Mouse (Mus musculus) intestine, embryonic 15.5 days (tissue): Measurements from ENCODE around the gene Fli1. TPM values are rescaled to one million over a fixed set of nuclear protein-coding genes. Genes with fewer than 3 reads are reported as not detected.

Experiments used
- ATAC-seq: fragments of 200-750 bp; cut with Nextera tagmentation; 2 replicates; pipeline ENCODE4 v1.8.0; 2017; ENCODE audit warnings: moderate TSS enrichment, moderate library complexity
- H3K27ac ChIP-seq: fragments of 300-500 bp; sonication (generic); 2 replicates; pipeline ENCODE4 v1.5.1; 2015; ENCODE audit warnings: mild to moderate bottlenecking, inconsistent platforms
- H3K27me3 ChIP-seq: fragments of 300-500 bp; sonication (generic); replicated peaks from 2 replicates; pipeline ENCODE4 v1.6.1; 2015; ENCODE audit warnings: inconsistent platforms
- H3K36me3 ChIP-seq: fragments of 300-500 bp; sonication (generic); 2 replicates; pipeline ENCODE4 v1.6.1; 2015; ENCODE audit warnings: inconsistent platforms
- H3K4me1 ChIP-seq: fragments of 300-500 bp; sonication (generic); replicated peaks from 2 replicates; pipeline ENCODE4 v1.6.1; 2015; ENCODE audit warnings: inconsistent platforms
- H3K4me2 ChIP-seq: fragments of 300-500 bp; sonication (generic); replicated peaks from 2 replicates; pipeline ENCODE4 v1.6.1; 2015; ENCODE audit warnings: mild to moderate bottlenecking, inconsistent platforms
- H3K4me3 ChIP-seq: fragments of 300-500 bp; sonication (generic); replicated peaks from 2 replicates; pipeline ENCODE4 v1.5.1; 2015; ENCODE audit warnings: inconsistent platforms
- H3K9ac ChIP-seq: fragments of 300-500 bp; sonication (generic); 2 replicates; pipeline ENCODE4 v1.6.1; 2015; ENCODE audit warnings: inconsistent platforms
- H3K9me3 ChIP-seq: fragments of 300-500 bp; sonication (generic); 2 replicates; pipeline ENCODE4 v1.6.1; 2016; ENCODE audit warnings: inconsistent platforms
- WGBS: fragments of 180-500 bp; shearing (Covaris S2); methylation state at CpG from one replicate; pipeline ENCODE4 v1.1.7; 2015; 5-methylcytosine and 5-hydroxymethylcytosine counted together
- polyA plus RNA-seq: library from polyadenylated mRNA; unstranded; fragments of >200 nt; fragmentation: Nextera tagmentation; extraction: Ambion mirVana; gene quantifications from 2 replicates; pipeline ENCODE4 v1.2.1, GENCODE M21; 2015

Fli1 gene
- polyA plus RNA-seq, 1 experiment from 2014 or later, result 14.4 TPM

DNA sequence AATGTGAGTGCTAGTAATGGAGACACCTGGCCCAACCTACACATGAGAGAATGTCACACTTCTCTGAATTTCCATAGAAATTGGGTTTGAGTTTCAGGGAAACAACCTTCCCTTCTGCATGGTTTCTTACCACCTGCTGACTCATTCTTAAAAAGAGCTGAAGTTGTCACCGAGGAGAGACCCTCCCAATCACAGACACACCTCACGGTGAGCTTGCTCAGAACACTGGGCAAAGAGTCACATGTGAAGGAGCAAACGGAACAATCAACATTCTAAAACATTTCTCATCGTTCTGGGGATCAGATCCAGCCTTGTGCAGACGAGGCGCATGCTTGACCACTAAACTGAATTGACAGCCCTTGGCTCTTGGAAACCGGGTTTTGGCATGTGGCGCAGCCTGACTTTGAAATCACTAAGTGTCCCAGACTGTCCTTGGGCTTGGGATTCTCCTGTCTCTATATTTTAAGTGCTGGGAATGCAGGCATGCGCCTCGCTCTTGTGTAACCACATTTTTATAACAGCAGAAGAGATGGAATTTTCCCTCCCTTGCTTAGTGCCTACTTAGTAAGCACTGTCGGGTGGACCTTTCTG lies 8.5 kb downstream of the Fli1 start:
- 80% methylated on average over 11 of the region's 11 CpGs for WGBS
- 0 out of 2 replicates have a peak, but pooled peaks cover 2% of the 10 kb centered on the region for H3K27me3 ChIP-seq
- no peaks in the 10 kb centered on the region for H3K9me3 ChIP-seq
- H3K4me1 ChIP-seq, result no peaks in the 10 kb centered on the region
- H3K36me3 ChIP-seq, result no peaks in the 10 kb centered on the region
- no peak overlapping the region for H3K27ac ChIP-seq
- H3K4me2 ChIP-seq, result no peak overlapping the region
- no peak overlapping the region for H3K4me3 ChIP-seq
- no peak for ATAC-seq
- no peak overlapping the region for H3K9ac ChIP-seq

GRCm38 (mm10) chr9:32531588-32531987 lies 11.1 kb downstream of the Fli1 start:
- no peak overlapping the region for H3K4me3 ChIP-seq
- WGBS, result 82% methylated on average over 4 of the region's 4 CpGs
- no peak for ATAC-seq
- H3K9me3 ChIP-seq, result no peaks in the 10 kb centered on the region
- no peak overlapping the region for H3K4me2 ChIP-seq
- no peaks in the 10 kb centered on the region for H3K27me3 ChIP-seq
- no peak overlapping the region for H3K9ac ChIP-seq
- H3K4me1 ChIP-seq, result no peaks in the 10 kb centered on the region
- no peak overlapping the region for H3K27ac ChIP-seq
- no peaks in the 10 kb centered on the region for H3K36me3 ChIP-seq

- no peaks in the 10 kb centered on the region for H3K27me3 ChIP-seq
- H3K4me1 ChIP-seq, result no peaks in the 10 kb centered on the region
- no peaks in the 10 kb centered on the region for H3K9me3 ChIP-seq
- H3K27ac ChIP-seq, result no peak overlapping the region
- 64% methylated on average over 1 of the region's 1 CpGs for WGBS
- no peak overlapping the region for H3K4me2 ChIP-seq
- no peak overlapping the region for H3K9ac ChIP-seq
- ATAC-seq, result no peak
- no peak overlapping the region for H3K4me3 ChIP-seq
- H3K36me3 ChIP-seq, result no peaks in the 10 kb centered on the region
Measured at GRCm38 (mm10) chr9:32530975-32531374, 11.7 kb downstream of the Fli1 start.

GRCm38 (mm10) chr9:32530188-32530587 lies 12.5 kb downstream of the Fli1 start:
- Histone ChIP-seq H3K36me3 (no peaks in the 10 kb centered on the region), H3K4me2 (no peak overlapping the region), H3K9me3 (no peaks in the 10 kb centered on the region), H3K27me3 (no peaks in the 10 kb centered on the region), H3K4me1 (no peaks in the 10 kb centered on the region), H3K27ac (no peak overlapping the region), H3K9ac (no peak overlapping the region), H3K4me3 (no peak overlapping the region)
- ATAC-seq, result no peak
- 84% methylated on average over 5 of the region's 5 CpGs for WGBS

- no peaks in the 10 kb centered on the region for H3K9me3 ChIP-seq
- 80% methylated on average over 5 of the region's 5 CpGs for WGBS
Measured at GRCm38 (mm10) chr9:32529594-32529993, 13.1 kb downstream of the Fli1 start.

DNA sequence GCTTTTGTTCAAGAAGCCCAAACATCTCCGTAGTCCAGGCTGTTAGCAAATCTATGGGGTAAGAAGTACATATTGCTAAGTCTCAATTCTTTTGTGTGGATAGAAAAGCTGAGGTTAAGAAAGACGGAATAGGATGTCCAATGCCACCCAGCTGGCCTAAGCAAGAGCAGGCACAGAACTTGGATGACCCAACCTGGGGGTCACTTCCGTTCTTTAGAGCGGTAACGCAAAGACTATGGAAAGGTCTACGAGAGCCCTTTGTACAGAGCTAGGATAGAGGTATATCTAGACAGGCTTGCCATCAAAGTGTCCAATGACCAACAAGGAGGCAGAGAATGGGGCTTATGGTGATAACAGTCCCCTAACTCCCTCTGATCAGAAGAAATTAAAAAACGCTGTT lies 15.3 kb downstream of the Fli1 start:
- WGBS, result 88% methylated on average over 7 of the region's 7 CpGs
- Histone ChIP-seq H3K36me3 (no peaks in the 10 kb centered on the region), H3K9me3 (no peaks in the 10 kb centered on the region), H3K27me3 (no peaks in the 10 kb centered on the region), H3K4me1 (no peaks in the 10 kb centered on the region), H3K4me3 (no peak overlapping the region), H3K9ac (no peak overlapping the region), H3K27ac (no peak overlapping the region), H3K4me2 (no peak overlapping the region)
- no peak for ATAC-seq

More at GRCm38 (mm10) chr9:32529594-32529993, 13.1 kb downstream of the Fli1 start:
- no peak overlapping the region for H3K4me2 ChIP-seq
- ATAC-seq, result no peak
- no peak overlapping the region for H3K27ac ChIP-seq
- H3K27me3 ChIP-seq, result no peaks in the 10 kb centered on the region
- no peak overlapping the region for H3K9ac ChIP-seq
- no peak overlapping the region for H3K4me3 ChIP-seq
- no peaks in the 10 kb centered on the region for H3K36me3 ChIP-seq
- no peaks in the 10 kb centered on the region for H3K4me1 ChIP-seq

GRCm38 (mm10) chr9:32525787-32526186 lies 16.9 kb downstream of the Fli1 start:
- Histone ChIP-seq H3K4me3 (no peak overlapping the region), H3K27ac (0 out of 2 replicates have a peak overlapping the region, but pooled peaks have one; percentile 15), H3K4me1 (no peaks in the 10 kb centered on the region), H3K36me3 (no peaks in the 10 kb centered on the region), H3K9ac (no peak overlapping the region), H3K9me3 (no peaks in the 10 kb centered on the region), H3K4me2 (no peak overlapping the region), H3K27me3 (no peaks in the 10 kb centered on the region)
- 58% methylated on average over 5 of the region's 5 CpGs for WGBS
- no peak for ATAC-seq

- no peaks in the 10 kb centered on the region for H3K36me3 ChIP-seq
- 59% methylated on average over 2 of the region's 2 CpGs for WGBS
- H3K9ac ChIP-seq, result no peak overlapping the region
- H3K27ac ChIP-seq, result no peak overlapping the region
- ATAC-seq, result no peak
- no peaks in the 10 kb centered on the region for H3K9me3 ChIP-seq
- peaks cover 16% of the 10 kb centered on the region for H3K4me1 ChIP-seq
- no peak overlapping the region for H3K4me2 ChIP-seq
- no peaks in the 10 kb centered on the region for H3K27me3 ChIP-seq
- no peak overlapping the region for H3K4me3 ChIP-seq
Measured at GRCm38 (mm10) chr9:32522536-32523245, 20.0 kb downstream of the Fli1 start.

DNA sequence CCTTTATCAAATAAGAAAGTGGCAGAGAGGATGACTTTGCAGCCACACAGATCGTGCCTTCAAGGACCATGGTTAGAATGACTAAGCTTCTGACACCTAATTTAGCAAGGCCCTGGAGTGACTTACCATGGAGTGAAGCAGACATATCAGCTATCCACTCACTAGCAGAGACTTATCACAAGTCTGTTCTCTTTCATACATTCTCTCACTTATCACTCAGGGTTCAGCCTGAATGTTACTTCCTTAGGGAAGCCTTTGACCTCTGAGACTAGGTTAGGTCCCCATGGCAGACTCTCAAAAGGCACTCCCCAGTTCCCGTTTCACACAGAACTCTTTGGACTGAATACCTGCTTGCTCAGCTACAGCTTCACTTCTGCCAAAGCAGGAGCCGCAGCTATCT lies 21.3 kb downstream of the Fli1 start:
- H3K4me3 ChIP-seq, result no peak overlapping the region
- 75% methylated on average over 3 of the region's 3 CpGs for WGBS
- H3K9ac ChIP-seq, result no peak overlapping the region
- no peaks in the 10 kb centered on the region for H3K27me3 ChIP-seq
- no peaks in the 10 kb centered on the region for H3K9me3 ChIP-seq
- no peaks in the 10 kb centered on the region for H3K36me3 ChIP-seq
- H3K4me2 ChIP-seq, result no peak overlapping the region
- no peak for ATAC-seq
- peaks cover 16% of the 10 kb centered on the region for H3K4me1 ChIP-seq
- no peak overlapping the region for H3K27ac ChIP-seq

GRCm38 (mm10) chr9:32520821-32521220 lies 21.8 kb downstream of the Fli1 start:
- no peaks in the 10 kb centered on the region for H3K36me3 ChIP-seq
- H3K4me1 ChIP-seq, result peaks cover 16% of the 10 kb centered on the region
- no peaks in the 10 kb centered on the region for H3K27me3 ChIP-seq
- no peak overlapping the region for H3K4me2 ChIP-seq
- H3K4me3 ChIP-seq, result no peak overlapping the region
- no peak overlapping the region for H3K9ac ChIP-seq
- H3K9me3 ChIP-seq, result no peaks in the 10 kb centered on the region
- ATAC-seq, result no peak
- H3K27ac ChIP-seq, result no peak overlapping the region
- WGBS, result 62% methylated on average over 6 of the region's 6 CpGs

DNA sequence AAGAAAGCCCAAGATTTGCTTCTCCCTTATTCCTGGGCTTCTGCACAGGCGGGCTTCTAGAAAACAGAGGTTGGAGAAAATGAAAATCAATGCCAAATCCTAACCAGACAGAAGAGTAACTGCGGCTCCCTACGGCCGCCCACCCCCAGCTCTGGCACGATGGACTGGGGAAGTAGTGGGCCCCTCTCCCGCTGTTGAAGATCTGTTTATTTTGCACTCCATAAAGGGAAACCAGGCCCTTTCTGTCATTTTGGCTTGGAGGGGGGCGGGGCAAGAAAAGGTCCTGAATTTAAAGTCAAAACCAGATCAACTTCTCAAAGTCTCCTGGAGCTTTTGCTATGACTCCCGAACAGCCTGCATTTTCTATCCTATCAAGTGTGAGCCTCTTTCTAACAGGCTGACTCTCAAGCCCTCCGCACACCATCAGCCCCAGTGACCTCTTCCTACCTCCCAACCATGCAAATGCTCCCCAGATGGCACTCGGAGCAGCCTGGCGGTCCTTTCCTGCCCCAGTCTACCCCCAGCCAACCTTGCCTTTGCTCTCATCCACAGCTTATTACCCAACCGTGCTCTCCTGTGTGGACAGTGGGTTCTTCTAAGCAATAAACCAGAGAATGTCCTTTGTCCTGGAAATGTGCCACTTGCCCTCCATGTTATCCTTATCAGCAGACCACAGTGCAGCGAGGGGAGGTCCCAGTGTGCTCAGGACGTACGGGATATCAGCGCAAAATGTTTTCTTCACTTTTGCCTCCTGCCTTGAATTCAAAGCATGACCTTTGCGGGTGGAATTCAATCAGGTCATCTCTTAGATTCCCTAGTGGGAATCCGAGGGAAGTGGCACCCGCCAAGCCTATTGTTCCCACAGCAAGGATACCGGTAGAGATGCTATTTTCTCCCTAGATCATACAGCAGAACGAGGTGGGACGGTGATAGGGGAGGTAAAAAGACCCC lies 23.3 kb downstream of the Fli1 start:
- peak overlapping the region; percentile 39 for H3K4me2 ChIP-seq
- H3K27me3 ChIP-seq, result no peaks in the 10 kb centered on the region
- peak overlapping the region; percentile 72 for H3K27ac ChIP-seq
- H3K4me1 ChIP-seq, result peaks cover 16% of the 10 kb centered on the region
- 0 out of 2 replicates have a peak, but pooled peaks have one; percentile 53 for ATAC-seq
- no peak overlapping the region for H3K4me3 ChIP-seq
- H3K9me3 ChIP-seq, result no peaks in the 10 kb centered on the region
- no peak overlapping the region for H3K9ac ChIP-seq
- WGBS, result 45% methylated on average over 22 of the region's 22 CpGs
- no peaks in the 10 kb centered on the region for H3K36me3 ChIP-seq

DNA sequence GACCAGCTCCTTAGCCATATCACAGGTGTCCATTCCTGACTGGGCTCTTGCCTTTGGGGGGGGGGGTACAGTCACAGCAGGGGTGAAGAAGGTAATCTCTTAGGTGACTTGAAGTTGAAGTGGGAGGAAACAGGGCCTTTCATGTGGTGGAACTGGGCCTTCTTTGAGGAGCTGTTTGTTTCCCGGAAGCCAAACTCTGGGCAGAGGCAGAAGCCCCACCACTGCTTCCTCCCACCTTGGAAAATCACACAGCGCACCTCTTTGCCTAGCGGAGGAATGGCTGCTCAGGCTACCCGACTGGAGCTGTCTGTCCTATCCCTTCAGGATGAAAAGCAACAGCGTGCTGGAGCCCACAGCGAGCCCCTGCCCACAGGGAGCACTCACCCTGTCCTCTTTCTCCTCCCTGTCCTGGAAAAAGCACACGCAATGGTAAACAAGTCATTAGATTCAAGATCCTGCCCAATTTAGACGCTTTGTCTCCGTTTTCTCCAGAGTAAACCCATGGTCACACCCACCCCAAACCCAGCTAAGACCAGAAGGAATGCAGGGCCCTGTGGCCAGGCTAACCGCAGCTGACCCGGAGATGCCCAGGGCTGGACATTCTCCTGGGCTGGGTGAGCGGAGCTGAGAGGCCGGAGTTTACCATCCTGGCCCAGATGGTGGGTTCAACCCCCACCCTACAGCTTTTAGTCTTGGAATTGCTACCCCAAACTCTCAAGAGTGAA lies 24.1 kb downstream of the Fli1 start:
- H3K27me3 ChIP-seq, result no peaks in the 10 kb centered on the region
- no peak overlapping the region for H3K9ac ChIP-seq
- H3K4me3 ChIP-seq, result no peak overlapping the region
- peaks cover 16% of the 10 kb centered on the region for H3K4me1 ChIP-seq
- 41% methylated on average over 13 of the region's 13 CpGs for WGBS
- peak overlapping the region; percentile 39 for H3K4me2 ChIP-seq
- no peaks in the 10 kb centered on the region for H3K9me3 ChIP-seq
- no peaks in the 10 kb centered on the region for H3K36me3 ChIP-seq
- peak overlapping the region; percentile 72 for H3K27ac ChIP-seq
- no peak for ATAC-seq
